Mouse (Mus musculus): ENCODE data around the gene Sestd1.

DNA sequence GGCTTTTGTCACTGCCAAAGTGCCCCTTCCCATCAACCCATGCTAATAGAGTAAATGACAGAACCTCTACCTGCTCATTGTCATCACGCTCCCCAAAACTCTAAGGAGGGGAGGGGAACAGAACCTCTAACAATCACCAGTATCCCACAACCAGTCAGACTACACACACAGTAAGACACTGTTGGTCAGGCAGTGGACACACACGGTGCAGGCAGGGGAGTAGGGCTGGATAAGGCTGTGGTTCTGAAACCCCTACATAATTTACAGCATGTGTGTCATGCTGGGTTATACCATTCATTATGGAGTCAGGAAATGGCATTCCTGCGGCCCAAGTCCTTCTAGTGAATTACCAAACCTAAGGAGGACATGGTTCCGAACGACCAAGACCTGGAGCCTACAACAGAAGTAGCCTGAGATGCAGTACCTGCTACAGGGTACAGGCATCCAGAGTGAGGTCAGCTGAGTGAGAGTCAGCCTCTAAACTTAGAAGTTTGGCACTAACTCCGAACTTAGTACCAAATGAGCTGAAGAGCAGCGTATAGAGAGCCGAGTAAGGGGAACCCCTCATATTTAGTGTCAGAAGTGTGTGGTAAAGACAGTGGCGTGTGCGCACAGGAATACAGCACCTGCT lies 33.1 kb downstream of the Sestd1 start:
- TF ChIP-seq POLR2A (IDR thresholded peaks at IDR 0.05; ENCODE audit: control insufficient read depth, low read depth, low read length): no peak
- TF ChIP-seq CTCF (IDR thresholded peaks at IDR 0.05; ENCODE audit: control insufficient read depth, insufficient read depth, insufficient replicate concordance, low read depth, low read length): no peak
